Mouse (Mus musculus) right cerebral cortex, postnatal 36 days (tissue): ENCODE results near the gene Gorab.

Experiments used
- DNase-seq, 2 experiments: peaks; one replicate each; pipeline ENCODE4 v3.0.0; 2022; ENCODE audit warnings: low spot score in 2 of 2, mixed read lengths in 1 of 2

Gene Gorab

DNA sequence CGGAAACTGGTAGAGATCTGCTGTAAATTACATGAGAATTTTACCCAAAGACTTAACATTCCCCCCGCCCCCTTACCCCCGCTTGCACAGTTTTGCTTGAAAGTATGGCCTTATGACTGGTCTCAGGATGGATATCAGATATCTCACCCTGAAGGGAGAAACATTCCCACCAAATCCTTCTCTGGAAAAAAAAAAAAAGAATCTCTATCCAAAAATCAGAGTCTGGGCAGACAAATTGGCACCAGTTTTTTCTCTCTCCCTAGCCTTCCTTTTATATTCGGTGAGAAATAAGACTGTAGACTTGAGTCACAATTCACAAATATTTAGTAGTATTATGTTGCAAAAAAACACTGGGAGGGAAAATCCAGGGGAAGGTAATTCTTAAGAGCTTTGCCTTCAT, 47.3 kb downstream of the Gorab start:
- no peak for DNase-seq

DNA sequence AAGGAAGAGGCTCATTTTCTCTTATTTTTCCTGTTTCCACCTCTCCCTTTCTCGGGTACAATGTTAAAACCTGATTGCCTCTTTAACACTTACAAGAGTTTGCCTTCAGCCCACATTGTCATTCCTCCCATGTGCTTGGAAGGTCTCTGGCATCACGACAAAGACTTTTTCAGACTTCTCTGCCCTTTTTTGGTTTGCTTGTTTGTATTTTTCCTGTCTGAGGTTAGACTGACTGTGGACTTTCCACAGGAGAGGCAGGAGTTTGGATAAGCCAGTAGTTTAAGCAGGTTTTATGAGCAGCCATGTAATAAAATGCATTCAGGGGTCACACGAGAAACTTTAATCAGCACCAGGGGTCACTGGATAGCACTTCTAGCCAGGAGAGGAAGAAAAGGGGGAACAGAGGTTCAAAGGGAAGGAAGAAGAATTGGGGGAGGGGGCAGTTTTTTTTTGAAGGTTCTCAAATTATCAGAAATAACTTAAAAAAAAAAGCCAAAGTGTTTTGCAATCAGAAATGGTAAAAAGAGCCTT, 47.8 kb downstream of the Gorab start:
- no peak for DNase-seq

DNA sequence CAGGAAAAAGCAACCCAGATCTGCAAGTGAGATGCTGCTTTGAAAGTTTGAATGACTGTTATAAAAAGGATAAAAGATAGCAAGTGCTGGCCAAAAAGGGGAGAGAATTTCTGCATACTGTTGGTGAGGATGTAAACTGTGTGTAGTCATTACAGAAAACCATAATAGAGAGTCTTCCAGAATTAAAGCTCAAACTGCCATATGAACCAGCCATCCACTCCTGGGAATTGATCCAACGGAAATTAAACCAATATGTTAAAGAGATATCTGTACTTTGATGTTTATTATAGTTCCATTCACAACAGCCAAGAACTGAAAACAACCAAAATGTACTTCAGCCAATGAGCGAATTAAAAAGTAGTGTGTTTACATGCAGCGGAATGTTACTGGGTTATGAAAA, 52.5 kb downstream of the Gorab start:
- DNase-seq, result no peak

DNA sequence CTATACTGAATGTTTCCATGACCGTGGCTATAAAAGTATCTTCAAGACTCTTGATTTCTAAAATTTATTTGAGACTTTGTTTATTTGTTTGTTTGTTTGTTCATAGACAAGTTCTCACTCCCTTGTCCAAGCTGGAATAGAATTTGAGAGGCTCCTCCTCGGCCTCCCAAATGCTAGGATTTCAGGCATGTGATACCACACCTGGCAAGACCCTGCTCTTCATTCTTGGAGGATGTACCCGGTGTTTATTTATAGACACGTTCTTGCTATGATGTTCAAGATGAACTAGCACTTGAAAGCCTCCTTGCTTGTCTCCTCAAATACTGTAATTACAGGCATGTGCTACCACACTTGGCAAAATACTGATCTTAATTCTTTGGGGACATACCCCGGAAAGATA, 57.9 kb downstream of the Gorab start:
- no peak for DNase-seq

DNA sequence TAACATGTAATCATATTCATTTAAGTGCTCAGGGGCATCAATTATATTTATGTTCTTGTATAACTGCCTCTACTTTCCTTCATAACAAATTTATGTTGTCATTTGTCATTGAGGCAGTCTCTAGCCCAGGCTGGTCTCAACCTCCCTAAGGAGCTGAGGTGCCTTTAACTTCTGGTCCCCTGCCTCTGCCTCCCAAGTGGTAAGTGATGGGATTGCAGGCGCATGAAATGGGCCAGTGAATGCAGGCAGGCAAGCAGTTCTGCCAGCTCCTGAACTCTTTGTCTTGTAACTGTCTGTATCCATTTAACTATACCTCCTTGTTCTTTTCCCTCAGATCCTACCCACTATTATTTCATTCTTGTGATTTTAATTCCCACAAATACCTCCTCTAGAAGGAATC, 58.5 kb downstream of the Gorab start:
- no peak for DNase-seq

DNA sequence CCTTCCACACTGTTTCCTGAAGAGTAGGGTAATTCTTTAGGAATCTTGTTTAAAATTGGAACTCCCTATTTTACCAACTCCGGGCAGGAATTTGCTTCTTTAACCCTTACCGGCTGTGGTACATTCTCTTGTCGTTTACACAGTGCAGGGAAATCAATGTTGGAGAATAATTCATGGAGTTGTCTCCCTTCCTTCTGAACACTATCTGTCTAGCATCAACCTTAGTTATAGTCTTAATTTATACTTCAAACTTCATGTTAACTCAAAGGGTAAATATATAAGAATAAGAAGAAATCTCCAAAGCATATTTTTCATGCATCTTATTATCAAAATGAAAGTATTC, 64.3 kb downstream of the Gorab start:
- DNase-seq, result no peak

DNA sequence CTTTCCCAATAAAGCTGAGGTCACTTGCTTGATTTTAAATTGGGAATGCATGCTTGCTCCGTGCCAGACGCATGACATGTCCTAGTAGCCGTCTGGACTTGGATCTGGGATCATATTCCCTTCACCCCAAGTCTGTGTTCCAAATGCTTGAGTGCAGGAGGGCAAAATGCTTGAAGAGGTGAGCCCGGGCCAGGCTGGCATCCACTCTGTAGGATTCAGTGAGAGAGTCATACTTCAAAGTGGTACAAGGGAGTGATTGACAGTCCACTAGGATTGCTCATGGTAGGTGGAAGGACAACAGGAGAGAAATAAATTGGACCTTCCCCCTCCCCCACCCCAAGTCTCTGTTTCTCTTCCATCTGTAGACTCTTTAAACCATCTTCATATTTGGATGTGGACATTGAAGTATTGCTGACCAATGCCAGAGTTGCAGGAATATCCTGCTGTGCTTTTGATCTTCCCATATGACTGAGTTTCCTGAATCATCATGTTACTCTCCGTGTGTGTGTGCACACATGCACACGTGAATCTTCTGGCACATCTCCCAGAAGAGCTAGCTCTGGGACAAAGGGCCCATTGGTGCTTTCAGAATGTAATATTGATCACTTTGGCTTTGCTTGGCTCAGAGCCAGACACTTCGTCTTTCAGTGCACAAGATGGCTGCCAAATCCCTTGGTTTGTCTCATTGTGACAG, 64.8 kb downstream of the Gorab start:
- no peak for DNase-seq

DNA sequence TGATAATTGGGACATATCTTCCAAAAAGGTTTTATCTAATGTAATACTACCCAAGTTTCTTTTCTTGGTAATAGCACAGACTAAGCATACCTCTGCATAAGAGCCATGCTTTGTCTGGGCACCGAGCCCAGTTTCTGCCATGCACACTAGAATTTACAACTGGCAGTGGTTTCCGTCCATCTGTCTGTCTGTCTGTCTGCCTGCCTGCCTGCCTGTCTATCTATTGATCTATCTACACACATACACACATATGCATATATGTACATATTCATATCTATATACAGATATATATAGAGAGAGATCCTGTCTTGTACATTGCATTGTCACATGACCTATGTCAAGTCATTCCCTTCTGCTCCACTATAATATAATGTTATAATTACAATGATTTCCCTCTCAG, 65.6 kb downstream of the Gorab start:
- DNase-seq, result no peak
